Mouse (Mus musculus) skeletal muscle tissue, adult 2 months (tissue): ENCODE measurements at regions not wholly inside any gene's neighbourhood (a gene's known extent, or its start where the extent isn't known, plus 50 kb on each side); places are given as distances from the start of the nearest gene placed in this dataset.
A peak's percentile ranks its signal among the peaks of the same experiment; 100 is the strongest.

Experiments used
- DNase-seq: peaks from one replicate; pipeline ENCODE4 v3.0.0-alpha.2; 2012; ENCODE audit warnings: low read depth, low spot score

DNA sequence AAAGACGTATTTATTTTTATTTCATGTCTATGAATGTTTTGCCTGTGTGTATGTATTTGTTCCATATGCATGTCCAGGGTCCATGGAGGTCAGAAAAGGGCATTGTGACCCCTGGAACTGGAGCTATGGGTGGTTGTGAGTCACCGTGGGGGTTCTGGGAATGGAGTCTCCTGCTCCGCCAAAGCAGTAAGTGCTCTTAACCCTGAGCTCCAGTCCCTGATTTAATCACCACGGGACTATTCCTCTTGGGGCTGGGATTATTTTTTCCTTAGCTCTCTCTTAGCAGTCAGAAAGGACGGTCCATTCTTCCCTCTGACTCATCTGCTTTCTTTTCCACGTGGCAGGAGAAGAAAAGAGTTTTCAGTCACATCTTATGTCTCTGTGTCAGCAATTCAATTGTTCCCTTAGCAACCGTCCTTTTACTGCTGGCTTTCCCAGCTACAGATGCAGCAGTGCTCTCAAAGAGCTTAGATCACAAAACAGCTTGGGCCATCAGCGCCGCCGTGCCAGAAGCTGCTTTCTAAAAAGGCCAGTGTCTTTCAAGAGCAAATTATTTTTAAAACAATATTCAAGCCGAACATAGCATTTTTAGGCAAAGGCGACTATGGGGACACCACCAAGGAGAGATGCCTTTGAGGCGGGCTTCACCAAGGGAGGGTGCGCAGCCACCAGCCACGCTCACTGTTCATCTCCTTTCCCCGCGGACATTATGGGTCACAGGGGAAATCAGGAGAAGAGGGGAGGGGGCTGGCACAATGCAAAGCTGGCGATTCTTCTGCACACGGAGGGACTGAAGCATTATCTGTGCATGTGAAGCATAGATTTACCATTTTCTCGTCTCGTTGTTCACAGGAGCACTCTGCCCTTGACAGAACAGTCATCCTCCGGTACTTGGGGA, 110.8 kb downstream of the Map3k7 start:
- DNase-seq = peak; percentile 14

DNA sequence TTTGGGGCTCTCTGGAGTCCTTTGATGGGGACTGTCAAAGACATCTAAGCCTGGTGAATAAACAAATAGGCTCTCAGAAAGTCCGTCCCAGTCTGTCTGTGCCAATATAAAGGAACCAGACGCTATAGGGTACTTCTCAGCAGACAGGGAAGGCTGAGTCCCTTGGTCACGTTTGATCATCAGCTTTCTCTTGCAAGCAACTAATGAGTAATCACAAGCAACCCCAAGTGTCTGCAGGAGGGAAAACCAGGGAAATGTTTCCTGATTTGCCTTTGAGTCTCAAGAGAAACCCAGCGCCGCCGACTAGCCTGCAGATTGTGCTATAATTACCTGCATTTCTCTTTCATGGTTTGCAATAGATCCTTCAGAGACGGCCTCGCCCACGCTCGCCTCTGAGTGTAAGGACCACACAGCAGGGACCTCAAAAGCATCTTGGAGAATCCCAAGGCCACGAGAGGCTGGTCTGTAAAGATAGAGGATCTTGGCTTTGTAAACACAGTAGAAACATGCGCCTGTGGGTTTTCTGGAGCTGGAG, 112.6 kb downstream of the Map3k7 start:
- DNase-seq = no peak

DNA sequence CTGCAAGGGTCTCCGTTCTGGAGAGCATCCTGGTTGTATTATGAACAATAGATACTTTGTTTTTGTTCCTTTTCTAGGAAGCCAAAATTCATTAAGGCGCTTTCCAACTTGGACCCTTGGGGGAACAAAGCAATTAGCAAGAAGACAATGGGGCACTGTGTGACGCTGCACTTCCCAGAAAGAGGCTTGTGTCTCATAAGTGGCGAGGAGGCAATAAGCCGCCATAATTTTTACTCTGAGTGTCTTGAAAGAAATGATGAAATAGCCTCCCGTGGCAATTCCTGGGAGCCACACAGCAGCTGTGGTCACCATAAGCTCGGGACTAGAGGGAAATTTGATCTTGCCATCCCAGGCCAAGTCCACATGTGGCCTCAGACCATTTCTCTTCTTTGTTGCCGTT, 119.6 kb downstream of the Map3k7 start:
- DNase-seq = no peak

DNA sequence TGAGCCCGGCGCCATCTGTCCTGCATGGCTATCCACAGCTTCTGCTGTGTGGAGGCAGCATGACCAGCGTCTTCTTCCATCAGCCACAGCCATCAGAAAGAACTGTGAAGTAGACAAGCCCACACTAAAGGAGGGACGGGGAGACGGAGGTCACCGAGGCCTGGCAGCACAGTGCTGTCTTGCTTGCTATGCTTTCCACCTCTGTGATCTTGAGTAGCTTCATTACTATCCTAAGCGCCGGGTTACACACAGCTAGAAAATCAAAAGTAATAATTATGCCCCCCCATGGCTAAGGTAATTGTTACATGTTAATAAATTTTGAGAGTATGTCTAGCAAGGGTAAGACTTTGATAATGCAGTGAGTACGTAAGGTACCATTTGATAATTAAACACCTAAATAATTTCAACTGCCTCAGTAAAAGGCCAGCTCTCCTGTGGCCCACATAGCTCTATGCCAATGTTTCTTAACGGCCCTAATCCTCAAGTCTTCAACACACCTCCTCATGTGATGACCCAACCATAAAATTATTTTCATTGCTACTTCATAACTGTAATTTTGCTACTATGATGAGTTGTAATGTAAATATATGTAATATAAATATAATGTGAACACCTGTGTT, 120.5 kb downstream of the Map3k7 start:
- DNase-seq = no peak

DNA sequence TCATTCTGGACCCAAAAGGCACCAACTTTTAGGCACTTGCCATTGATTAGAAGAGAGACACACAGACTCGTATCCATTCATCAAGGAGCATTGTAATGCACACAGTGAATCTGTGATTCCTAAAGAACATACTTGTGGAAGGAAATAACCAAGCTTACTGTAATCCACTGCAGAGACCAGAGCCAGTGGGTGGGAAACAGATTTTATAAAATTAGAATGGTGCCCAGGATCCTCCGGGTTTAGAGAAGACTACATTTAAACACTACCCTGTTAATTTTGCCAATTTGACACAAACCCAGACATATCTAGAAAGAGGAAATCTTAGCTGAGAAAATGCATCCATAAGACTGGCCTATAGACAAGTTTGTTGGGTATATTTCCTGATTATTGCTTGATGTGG, 121.1 kb downstream of the Map3k7 start:
- no peak for DNase-seq

DNA sequence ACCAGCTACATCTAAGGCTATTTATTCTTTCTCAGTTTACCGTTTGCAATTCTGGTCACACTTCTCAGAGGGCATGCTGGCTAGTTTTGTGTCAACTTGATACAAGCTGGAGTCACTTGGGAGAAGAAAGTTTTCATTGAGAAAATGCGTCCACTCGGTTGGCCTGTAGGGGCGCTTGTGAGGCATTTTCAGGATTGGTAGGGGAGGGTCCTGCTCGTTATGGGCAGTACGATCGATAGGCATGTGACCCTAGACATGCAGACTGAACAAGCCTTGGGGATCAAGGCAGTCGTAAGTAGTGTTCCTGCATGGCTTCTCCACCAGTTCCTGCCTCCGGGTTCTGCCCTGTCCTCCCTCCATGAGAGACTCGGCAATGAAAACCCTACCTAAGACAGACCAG, 127.2 kb downstream of the Map3k7 start:
- DNase-seq = no peak

DNA sequence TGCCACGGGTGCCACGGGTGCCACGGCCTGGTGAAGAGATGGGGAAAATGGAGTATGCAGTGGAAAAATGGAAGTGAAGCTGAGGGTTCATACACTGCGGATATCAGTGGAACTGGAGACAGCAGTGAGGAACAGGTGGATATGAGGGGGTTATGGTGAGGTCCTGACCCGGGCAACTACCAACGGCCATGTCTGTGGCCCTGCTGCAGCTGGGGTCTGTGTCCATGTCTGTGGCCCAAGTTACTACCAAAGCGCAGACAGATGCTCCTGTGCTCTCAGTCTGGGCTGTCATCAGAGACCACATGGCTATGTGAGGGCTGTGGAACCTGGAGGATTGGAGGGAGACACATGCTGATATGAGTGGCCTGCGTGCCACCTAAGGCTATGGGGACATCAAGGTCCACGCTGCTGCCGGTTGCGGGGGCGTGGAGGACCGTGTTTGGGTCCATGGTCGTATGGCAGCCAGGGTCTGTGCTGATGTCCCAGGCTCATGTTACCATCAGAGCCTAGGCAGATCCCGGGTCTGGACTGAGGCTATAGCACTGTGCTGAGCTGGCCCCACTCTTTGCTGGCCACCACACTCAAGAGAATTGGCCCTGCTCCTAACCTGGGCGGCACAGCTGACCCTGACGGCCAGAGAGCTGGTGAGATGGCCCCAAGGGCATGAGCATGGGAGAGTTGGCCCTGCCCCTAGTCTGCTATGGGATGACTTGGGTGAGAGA, 128.6 kb downstream of the Map3k7 start:
- DNase-seq = no peak

DNA sequence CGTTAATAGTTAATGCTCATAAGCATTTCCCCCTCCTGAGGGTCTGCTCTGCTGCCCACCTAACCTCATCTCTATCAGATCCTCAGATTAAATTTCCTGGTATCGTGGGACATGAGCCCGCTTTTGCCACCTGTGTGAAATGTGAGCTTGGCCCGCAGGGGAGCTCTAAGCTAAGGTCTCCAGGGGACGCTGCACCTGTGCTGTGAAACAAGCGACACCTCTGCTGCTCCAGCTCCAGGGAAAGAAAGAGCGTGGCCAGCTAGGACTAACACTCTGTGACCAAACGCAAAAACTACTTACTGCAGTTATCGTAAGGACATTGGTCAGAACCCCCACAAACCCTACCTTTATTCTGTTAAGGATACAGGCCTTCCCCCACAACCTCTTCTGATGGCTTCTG, 134.3 kb downstream of the Map3k7 start:
- no peak for DNase-seq

DNA sequence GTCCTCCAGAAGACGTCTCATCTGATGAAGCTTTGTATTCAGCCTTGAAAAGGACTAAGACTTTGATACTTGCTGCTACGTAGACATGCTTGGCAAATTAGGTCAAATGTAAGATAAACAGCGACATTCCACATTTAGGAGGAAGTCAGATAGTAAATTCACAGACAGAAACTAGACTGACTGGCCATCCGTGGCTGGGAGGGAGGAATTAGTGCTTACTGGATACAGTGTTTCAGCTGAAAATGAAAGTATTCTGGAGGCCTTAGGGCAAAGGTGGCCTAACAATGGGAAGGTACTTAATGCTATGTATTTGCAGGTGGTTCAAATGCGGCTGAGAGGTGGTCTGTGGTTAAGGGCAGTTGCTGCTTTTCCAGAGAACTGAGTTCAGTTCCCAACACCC, 137.1 kb downstream of the Map3k7 start:
- no peak for DNase-seq

DNA sequence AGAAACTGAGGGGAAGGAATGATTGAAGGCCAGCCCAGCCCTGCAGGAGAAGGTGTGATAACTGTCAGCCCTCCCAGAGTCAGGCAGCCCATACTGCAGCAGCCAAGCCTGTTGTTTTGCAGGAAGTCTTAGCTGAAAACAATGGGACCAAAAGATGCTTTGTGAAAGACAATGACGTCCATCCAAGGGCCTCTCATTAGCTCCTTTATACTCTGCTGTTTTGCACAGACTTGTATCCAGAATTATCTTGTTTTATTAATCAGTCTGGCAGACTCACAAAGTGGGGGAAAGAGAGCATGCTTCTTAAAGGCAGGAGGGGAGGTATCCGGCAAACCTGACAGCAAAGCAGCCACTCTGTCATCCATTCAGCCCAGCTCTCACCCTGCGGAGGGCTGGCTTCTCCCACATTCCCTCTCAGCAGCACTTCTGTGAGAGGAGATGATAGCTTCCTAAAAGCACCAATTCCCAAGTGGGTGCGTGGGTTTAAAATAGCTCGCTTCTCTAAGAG, 131.9 kb upstream of the Bach2 start:
- no peak for DNase-seq

DNA sequence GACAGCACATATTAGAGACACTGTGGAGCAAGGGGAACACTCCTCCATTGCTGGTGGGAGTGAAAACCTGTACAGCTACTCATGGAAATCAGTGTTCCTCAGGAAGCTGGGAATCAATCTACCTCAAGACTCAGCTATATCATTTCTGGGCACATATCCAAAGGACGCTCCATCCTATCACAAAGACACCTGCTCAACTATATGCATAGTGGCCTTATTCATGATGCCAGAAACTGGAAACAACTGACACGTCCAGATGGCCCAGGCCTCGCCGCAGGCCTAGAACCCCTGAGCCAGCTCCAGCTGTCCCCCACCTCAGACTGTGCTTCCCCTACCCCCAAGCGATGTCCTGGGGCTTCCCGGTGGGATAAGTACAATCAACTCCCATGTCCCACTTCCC, 116.3 kb upstream of the Bach2 start:
- DNase-seq = no peak

DNA sequence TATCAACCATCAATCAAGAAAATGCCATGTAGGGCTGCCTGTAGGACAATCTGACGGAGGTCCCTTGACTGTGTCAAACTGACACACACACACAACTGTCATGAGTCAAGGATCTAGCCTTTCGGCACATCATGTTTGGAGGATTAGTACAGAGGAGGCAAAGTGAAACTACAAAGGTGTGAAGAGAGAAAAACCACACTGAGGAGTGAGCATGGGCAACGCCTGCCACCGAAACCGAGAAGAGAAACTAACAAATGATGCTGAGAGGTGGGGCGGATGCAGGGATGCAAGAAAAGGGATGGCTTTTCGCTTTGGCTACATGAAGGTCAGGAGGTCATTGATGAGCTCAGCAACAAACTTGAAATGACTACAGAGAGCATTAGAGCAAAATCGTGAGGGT, 111.8 kb upstream of the Bach2 start:
- DNase-seq = no peak

DNA sequence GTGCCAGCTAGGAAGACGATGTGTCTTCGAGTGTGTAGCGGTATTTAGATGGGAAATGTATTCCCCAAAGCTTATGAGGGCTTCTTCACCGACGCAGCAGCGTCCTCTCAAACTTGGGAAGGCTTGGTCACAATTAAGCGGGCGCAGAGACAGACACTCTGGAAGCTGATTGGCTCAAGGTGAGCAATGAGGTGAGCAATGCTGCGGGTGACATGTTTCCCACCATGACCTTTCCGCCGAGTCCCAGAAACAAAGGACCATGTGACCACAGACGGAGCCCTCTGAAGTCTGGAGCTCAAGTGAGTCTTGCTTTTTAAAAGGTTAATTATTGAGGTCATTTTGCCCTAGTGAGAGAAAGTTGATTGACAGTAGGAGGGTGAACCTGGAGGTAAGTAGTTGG, 108.0 kb upstream of the Bach2 start:
- DNase-seq = no peak

DNA sequence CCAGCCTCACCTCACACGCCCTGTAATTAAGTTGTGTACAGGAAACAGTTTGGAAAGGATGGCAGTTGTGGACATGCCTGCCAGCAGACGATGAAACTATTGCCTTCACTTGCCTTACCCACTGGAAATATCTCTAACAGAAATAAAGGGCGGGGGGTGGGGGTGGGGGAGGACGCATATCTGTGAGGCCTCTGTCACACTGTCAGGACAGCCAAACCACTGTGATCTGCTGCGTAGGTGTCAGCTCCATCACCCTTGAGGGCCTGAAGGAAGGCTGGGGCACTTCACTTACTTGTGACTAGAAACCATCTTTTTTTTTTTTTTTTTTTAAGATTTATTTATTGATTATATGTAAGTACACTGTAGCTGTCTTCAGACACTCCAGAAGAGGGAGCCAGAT, 106.8 kb upstream of the Bach2 start:
- DNase-seq = no peak

DNA sequence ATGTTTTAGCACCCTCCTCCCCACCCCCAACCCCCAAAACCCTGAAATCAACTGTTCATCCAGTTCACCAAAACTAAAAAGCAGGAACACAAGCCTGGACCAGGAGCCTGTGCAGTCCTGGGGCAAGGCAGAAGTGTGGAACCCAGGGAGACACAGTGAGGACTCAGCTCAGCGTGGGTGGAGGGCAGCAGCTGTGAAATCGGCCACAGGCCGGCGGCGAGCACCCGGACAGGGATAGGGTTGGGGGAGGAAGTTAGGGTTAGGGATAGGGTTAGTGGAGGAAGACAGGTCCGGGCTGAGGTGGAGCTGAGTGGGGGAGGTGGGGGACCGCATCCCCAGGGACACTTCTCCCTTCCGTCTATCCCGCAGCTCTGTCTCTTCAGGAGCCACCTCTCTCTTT, 102.5 kb upstream of the Bach2 start:
- no peak for DNase-seq

DNA sequence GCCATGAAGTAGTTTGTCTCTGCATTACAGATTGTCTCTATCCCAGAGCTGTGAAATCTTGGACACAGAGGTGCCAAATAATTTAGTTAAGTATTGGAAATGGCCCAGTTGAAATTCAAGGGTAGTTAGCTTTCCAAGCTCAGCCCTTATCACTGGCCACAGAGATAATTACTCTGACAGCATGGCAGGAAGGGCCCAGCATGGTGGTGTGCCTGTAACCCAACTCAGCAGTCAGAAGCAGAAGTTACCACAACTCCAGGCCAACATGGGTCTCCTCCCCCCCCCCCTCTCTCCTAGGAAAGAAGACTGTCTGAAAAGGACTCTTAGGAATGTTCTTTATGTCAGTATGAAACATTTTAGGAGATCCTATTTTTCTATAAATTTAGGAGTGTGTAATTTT, 101.4 kb upstream of the Bach2 start:
- no peak for DNase-seq

DNA sequence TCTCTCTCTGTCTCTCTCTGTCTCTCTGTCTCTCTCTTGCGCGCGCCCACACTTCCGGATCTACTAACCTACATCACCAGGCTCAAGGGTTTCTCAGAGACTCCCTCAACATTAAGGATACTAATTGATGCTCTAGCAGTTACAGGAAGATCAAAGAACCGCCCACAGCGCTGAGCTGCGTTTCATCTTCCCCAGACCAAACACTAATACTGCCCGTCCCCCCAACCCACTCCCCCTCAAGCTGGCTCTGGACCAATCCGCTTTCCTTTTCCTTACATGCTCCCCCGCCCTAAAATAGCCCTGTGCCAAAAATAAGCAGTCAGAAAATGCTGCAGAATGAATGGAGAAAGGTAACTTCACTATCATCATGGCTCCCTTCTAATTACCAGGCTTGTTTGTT, 100.6 kb upstream of the Bach2 start:
- DNase-seq = no peak

DNA sequence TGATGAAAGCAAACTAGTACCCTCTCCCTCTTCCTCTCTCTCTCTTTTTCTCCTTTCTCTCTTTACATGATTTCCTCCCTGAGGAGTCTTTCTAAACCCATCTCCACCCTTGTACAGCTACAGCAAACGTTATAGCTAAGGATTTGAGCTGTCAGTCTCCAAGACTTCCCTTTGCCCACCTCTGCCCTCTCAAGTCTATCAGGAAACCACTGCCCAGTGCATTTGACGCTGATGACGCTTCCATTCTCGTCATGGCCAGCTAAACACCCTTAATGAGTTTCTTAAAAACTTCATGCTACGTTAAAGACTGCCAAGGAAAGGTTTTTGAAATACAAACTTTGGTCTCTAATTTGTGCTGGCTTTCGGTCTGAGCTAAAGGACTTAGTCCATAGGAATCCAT, 99.0 kb upstream of the Bach2 start:
- DNase-seq = no peak

DNA sequence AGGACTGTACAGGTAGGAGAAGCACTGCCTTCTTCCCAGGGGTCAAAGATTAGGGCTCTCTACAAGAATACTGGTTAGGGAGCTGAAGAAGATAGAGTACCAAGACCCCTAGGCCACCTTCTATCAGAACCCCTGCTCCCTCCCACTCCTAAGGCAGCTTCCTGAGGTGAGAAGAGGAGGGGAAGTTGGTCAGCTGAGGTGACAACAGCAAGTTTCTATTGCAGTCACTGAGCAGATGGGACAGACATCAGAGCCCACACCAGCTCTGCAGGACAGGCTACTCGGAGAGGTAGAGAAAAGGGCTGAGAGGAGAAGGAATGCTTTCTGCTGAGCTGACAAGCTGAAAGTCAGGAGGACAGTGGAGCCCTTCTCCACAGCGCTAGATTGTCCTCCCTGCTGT, 98.5 kb upstream of the Bach2 start:
- no peak for DNase-seq

DNA sequence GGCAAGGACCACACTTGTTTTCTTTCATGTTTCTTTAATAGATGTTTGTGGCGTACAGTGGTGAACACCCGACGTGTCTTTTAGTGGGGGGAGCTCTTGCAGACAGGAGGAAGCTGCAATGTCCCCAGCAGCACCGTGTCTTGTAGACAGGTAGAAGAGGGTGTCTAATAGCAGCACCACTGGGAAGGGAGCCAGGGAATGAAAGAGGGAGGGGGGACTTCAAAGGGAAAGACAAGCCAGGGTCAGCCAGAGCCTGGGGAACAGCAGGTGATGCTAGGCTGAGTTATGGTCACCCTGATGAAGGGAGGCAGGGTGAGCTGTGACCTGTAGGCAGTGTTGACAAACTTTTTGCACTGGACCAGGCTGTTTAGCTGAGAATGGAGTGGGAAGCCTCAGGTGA, 96.4 kb upstream of the Bach2 start:
- no peak for DNase-seq

DNA sequence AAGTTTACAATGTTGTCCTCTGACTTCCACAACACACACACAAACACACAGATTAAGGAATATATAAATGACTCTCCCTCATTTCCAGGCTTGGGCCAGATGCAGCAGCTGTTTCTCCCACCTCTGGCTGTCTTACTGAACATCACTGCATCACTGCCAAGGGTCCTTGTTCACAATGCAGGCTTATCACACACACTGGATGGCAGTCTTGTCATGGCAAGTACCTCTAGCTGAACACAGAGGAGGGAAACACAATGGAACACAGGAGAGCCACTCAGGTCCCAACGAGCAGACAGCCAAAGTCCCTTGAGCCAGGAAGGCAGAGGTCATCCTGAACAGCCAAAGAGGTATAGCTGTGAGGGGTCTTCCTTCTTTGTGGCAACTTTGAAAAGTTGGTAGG, 91.5 kb upstream of the Bach2 start:
- no peak for DNase-seq

DNA sequence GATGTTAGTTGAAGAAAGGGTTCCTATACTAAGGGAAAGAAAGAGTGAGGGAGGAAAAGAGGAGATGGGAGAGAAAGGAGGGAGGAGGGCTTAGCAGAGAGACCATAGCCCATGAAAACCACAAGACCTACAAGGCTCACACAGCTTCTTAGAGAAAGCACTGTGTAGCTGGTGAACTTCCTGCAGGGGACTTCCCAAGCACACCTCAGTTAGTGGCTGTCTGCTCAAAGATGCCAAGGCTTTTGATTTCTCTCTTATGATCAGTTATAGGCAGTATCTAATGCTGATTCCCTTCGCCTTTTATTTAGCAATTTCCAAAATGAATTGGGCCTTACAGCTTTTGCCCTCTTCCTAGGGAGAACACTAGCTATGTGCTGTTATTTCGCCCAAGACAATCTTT, 90.0 kb upstream of the Bach2 start:
- DNase-seq = no peak
